Mouse (Mus musculus) G1E-ER4 (cell line): ENCODE measurements around the gene Ube2j1. TPM values are rescaled to one million over a fixed set of nuclear protein-coding genes. Genes with fewer than 3 reads are reported as not detected.

Experiments used
- GATA1 ChIP-seq: IDR thresholded peaks from one replicate; pipeline ENCODE4 v1.8.0; 2012; ENCODE audit warnings: low read length, inconsistent platforms
- polyA plus RNA-seq: library from polyadenylated mRNA; stranded (reverse); fragments of >175 nt; gene quantifications from 2 replicates; pipeline ENCODE4 v1.2.3, GENCODE M21; 2012

Ube2j1 gene
- polyA plus RNA-seq, 1 experiment: 33.2 TPM

GRCm38 (mm10) chr4:33002081-33002480 lies 29.1 kb upstream of the Ube2j1 start:
- TF ChIP-seq GATA1: no peak

DNA sequence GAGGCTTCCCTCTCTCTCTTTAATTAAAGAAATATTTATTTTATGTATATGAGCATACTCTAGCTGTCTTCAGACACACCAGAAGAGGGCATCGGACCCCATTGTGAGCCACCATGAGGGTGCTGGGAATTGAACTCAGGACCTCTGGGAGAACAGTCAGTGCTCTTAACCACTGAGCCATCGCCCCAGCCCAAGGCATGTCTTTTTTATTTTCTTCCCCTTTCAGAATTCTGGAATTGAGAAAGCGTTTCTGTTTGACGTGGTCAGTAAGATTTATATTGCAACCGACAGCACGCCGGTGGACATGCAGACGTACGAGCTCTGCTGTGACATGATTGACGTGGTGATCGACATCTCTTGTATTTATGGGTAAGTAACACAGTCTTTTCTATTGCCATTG lies 24.4 kb upstream of the Ube2j1 start:
- no peak for TF ChIP-seq GATA1

GRCm38 (mm10) chr4:33007443-33008217 lies 23.6 kb upstream of the Ube2j1 start:
- TF ChIP-seq GATA1: no peak

- no peak for TF ChIP-seq GATA1
These were observed 21.1 kb upstream of the Ube2j1 start for GRCm38 (mm10) chr4:33010078-33010477.

DNA sequence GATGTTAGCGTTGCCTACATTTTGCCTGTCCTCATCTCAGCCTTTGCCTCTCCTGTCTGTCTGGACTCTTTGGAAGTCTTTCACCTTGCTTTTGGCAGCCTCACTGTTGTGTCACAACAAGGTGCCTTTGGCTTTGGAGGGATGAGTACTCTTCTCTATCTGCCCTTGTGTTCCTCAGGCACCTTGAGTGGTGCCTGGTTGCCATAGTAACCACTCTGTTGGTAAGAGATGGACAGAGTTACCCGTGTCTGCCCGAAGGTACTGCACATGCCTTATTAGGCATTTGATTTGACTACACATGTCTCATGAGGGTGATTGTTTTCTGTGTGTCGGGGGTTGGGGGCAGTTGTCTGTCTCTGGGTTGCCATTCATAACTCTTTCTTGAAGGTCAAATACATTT lies 18.7 kb upstream of the Ube2j1 start:
- TF ChIP-seq GATA1: no peak

- no peak for TF ChIP-seq GATA1
These were observed 12.7 kb upstream of the Ube2j1 start for GRCm38 (mm10) chr4:33018361-33018999.

- TF ChIP-seq GATA1: no peak
These were observed 6.8 kb upstream of the Ube2j1 start for GRCm38 (mm10) chr4:33024420-33024819.

- TF ChIP-seq GATA1: no peak
These were observed 2.1 kb upstream of the Ube2j1 start for GRCm38 (mm10) chr4:33029104-33029503.

- TF ChIP-seq GATA1: no peak
These were observed 687 bp upstream of the Ube2j1 start for GRCm38 (mm10) chr4:33030264-33031194.

DNA sequence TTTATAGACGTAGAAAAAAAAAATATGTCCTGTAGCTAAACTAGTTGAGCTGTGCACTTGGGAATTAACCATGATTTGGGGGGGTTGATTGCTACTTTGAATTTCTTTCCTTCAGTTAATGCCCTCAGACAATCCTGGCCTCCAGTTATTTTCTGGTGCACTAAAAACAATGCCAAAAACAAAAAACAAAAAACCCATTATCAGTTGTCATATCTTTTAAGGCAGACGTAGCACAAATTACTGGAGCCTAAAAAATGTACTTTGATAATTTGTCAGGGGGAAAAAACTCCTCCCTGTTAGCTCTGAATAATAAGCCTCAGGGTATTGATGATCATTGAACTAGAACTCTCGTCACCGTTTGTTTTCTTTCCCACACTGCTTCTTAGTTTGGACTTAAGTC lies 829 bp downstream of the Ube2j1 start:
- TF ChIP-seq GATA1: no peak

- peak; percentile 59 for TF ChIP-seq GATA1
These were observed 2.3 kb downstream of the Ube2j1 start for GRCm38 (mm10) chr4:33033515-33033914.

- TF ChIP-seq GATA1: no peak
These were observed 8.6 kb downstream of the Ube2j1 start for GRCm38 (mm10) chr4:33039826-33040225.

DNA sequence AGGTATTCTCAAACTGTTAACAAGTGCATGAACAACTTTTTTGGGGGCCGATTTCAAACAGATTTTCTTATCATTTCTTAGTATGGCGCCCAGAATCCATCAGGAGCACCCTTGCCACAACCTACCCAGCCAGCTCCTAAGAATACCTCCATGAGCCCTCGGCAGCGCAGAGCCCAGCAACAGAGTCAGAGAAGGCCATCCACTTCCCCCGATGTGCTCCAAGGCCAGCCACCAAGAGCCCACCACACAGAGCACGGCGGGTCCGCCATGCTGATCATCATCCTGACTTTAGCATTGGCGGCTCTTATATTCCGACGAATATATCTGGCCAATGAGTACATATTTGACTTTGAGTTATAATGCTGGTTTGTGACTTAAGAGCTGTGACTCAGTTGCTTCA lies 18.4 kb downstream of the Ube2j1 start:
- no peak for TF ChIP-seq GATA1

- no peak for TF ChIP-seq GATA1
These were observed 20.8 kb downstream of the Ube2j1 start for GRCm38 (mm10) chr4:33052055-33052454.

DNA sequence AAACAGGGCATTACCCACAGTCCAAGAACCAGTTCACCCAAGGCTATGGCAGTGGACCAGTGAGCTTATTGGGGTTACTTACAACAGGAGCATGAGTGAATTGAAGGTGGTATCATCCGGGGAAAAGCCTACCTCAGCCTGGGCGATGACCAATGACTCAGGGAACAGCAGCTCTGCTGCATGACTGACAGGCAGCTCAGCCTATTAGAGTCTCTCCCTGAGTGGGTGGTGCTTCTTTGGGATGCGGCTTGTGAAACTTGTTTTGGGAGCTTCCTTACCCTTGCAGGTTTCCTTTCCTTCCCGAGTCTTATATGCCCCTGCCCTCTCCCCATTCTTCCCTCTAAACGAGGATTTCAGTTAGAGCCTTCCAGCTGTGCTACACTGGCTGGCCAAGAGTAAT lies 21.4 kb downstream of the Ube2j1 start:
- no peak for TF ChIP-seq GATA1

- no peak for TF ChIP-seq GATA1
These were observed 23.2 kb downstream of the Ube2j1 start for GRCm38 (mm10) chr4:33054426-33054825.
